Mouse (Mus musculus) lung, postnatal 0 days (tissue): ENCODE results near the gene Slc12a6.
A peak's percentile ranks its signal among the peaks of the same experiment; 100 is the strongest.

Experiments
- CTCF ChIP-seq: IDR thresholded peaks from 2 replicates; pipeline ENCODE4 v1.5.1; 2016; ENCODE audit warnings: antibody characterized with exemption, mild to moderate bottlenecking
- EP300 ChIP-seq: IDR thresholded peaks from 2 replicates; pipeline ENCODE4 v1.6.1; 2016; ENCODE audit warnings: antibody characterized with exemption, mild to moderate bottlenecking, control low read depth

DNA sequence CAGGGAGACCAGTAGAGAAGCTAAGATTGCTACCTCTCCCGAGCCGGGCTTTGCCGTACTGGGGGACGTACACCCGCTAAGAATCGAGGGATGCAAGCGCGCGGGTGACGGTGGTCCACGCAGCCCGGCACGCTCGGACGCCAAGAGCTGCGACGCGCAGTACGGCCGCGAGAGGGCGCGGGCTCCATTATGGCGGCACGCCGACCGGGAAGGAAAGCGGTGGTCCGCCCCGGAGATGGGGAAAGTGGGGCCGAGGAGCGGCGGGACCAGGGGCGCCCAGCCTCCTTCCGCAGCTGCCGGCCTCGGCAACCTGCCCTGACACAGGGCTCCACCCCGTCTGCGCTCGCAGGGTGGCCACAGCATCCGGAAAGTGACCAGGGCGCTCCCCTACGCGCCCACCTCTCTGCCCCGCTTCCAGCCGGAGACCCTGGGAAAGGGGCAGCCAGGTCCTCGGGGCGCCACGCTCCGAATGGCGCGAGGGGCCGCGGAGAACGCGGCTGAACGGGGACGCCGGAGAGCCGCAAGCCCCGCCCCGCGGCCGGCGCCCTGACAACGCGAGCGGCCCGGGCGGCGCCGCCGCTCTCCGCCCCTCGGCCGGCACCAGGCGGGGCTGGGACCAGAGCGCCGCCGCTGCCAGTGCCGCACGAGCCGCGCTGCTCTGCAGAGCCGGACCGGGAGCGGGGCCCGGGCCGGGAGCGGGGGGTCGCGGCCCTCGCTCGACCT lies 26.3 kb upstream of the Slc12a6 start, which contains the start of gene Lpcat4:
- peak; percentile 94 for TF ChIP-seq CTCF
- TF ChIP-seq EP300: no peak
